Mouse (Mus musculus) cerebellum, adult 2 months (tissue): ENCODE results near the gene Fsd1l.

Experiments
- CTCF ChIP-seq: fragments of 200-500 bp; IDR thresholded peaks from 2 replicates; pipeline ENCODE4 v1.5.1; 2011; ENCODE audit warnings: low read depth, mild to moderate bottlenecking, control low read depth, low read length, moderate library complexity, borderline replicate concordance; ENCODE audit not compliant: insufficient read depth
- POLR2A ChIP-seq: fragments of 200-500 bp; IDR thresholded peaks from 2 replicates; pipeline ENCODE4 v1.6.1; 2011; ENCODE audit warnings: low read length, control low read depth, borderline replicate concordance; ENCODE audit not compliant: insufficient read depth

DNA sequence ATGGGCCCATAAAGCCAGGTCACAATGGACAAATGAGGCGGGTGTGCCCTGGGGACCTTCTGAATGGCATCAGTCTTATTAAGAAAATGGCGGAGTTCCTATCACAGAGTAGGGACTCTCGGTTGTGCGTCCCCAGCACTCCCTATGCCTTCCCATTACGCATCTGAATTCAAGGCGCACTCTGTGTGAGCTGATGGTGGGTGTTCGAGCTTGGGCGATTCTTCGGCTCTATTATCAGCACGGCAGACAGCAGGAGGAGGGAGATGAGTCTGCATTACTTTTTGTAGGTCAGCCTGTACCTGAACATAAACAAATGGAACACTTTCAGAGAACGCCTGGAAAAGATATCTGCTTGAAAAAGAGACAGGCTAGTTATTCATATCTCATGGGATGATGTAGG lies 39.7 kb upstream of the Fsd1l start:
- TF ChIP-seq POLR2A (no peak), CTCF (no peak)
